In the genomic region with DNA sequence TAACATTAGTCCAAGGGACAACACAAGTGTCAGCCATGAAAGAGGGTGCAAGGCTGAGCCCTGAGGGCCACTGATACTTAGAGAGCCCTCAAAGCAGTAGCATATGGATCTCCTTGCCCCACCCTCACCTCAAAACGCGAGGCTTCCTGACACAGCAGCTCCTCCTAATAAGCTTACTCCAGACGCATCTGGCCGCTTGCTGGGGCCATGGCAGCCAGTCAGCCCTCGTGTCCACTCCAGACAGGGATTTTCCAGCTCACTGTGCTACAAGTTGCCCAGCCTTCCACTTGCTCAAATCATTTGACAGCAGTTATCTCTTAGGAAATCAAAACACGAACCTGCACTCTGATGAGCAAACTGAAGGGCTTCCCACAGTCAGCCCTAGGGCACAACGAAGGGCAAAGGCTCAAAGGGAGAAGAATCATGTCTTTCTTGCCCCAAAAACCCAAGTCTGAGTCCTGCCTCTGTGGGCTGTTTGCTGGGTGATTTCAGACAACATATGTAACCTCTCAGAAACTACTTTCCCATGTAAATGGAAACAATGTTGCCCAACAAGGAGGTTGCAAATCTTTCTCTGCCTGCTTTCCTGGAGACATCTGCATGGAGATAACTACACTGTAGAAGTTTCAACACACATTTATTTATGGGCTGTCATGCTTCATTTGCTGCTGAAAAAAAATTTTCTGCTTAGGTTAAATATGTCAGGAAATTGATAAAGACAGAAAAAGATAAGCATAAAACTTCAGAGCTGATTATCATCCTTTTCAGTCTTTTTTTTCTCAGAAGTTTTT, we compare ENCODE assay signal across 22 mouse cellular contexts. TPM values are rescaled to one million over a fixed set of nuclear protein-coding genes. Genes with fewer than 3 reads are reported as not detected.
"Had no signal": no experiment of that assay in that cellular context is flagged by ENCODE, and none has a peak within 500 bp of the region (broad histone marks: within the 10 kb centered on the region; RNA-seq: fewer than 3 reads in every experiment).

No protein-coding gene starts in this region.

- H3K4me1 ChIP-seq: limb, embryonic 10.5 days; liver, embryonic 15.5 days had no signal

- H3K27me3 ChIP-seq: liver, embryonic 15.5 days had no signal

- DNase-seq: kidney, adult 8-10 months; kidney, postnatal 25 days; layer of hippocampus, adult 9-11 months; layer of hippocampus, postnatal 36 days; lung, adult 2 months; lung, postnatal 10 days; right cerebral cortex, adult 18-20 months; right cerebral cortex, postnatal 25 days had no signal

- ATAC-seq: intestine, postnatal 0 days had no signal

- H3K9me3 ChIP-seq: limb, embryonic 10.5 days; liver, embryonic 15.5 days; midbrain, embryonic 12.5 days had no signal

- H3K36me3 ChIP-seq: limb, embryonic 10.5 days; liver, embryonic 15.5 days; midbrain, embryonic 12.5 days had no signal

- H3K4me3 ChIP-seq: limb, embryonic 10.5 days; liver, embryonic 15.5 days; midbrain, embryonic 12.5 days had no signal

RNA-seq across cellular contexts. Expression of a gene that starts 30.8 kb away (rescaled TPM):
- total RNA-seq: layer of hippocampus, adult 18-20 months; layer of hippocampus, postnatal 36 days; left cerebral cortex, postnatal 14 days; megakaryocyte-erythroid progenitor cell, adult 5-6 weeks; midbrain, postnatal 0 days had no signal
- polyA plus RNA-seq: kidney, embryonic 16.5 days; limb, embryonic 14.5 days; liver, embryonic 11.5 days; lung, adult 2 months; macrophage; midbrain, embryonic 12.5 days; midbrain, postnatal 0 days; neural tube, embryonic 14.5 days; small intestine, adult 2 months had no signal
